Mouse (Mus musculus): ENCODE data around the gene Zfp541.

DNA sequence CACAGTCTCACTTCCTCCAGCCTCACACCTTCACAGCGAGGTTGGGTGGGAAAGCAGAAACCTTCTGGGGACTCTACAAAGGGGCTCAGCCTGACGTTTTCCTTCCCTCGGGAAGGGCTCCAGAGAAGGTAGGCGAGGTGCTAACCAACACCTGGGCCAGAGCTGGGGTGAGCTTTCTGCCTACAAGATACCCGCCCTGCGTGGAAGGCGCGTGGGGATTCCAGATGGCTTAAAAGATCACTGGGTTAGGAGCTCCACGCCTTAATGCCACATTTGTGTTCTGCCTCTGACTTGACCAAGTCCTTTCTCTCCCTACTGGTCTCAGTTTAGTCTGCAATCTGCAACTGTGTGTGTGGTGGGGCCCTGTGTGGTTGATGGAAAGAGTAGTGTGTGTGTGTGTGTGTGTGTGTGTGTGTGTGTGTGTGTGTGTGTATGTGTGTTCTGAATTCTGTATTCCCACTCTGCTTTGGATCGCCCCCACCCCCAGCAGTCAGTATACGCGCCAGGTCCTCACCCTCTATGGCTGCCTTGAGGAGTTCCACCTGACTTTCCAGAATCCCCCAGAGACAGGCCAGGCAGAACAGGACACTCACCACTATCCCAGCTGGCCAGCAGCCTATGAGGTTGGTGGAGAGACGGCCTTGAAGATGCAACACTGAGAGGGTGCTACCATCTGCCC, 69.5 kb downstream of the Zfp541 start:
- no peak for TF ChIP-seq GATA1 (IDR thresholded peaks at IDR 0.05; ENCODE audit: low read length)
- TF ChIP-seq TAL1 (IDR thresholded peaks at IDR 0.05; ENCODE audit: low read length) = no peak
